Mouse (Mus musculus): ENCODE measurements around the gene Sarm1. TPM values are rescaled to one million over a fixed set of nuclear protein-coding genes. Genes with fewer than 3 reads are reported as not detected.

The Sarm1 gene
- polyA plus RNA-seq, 1 experiment from 2014 or later, result 34.9 TPM

DNA sequence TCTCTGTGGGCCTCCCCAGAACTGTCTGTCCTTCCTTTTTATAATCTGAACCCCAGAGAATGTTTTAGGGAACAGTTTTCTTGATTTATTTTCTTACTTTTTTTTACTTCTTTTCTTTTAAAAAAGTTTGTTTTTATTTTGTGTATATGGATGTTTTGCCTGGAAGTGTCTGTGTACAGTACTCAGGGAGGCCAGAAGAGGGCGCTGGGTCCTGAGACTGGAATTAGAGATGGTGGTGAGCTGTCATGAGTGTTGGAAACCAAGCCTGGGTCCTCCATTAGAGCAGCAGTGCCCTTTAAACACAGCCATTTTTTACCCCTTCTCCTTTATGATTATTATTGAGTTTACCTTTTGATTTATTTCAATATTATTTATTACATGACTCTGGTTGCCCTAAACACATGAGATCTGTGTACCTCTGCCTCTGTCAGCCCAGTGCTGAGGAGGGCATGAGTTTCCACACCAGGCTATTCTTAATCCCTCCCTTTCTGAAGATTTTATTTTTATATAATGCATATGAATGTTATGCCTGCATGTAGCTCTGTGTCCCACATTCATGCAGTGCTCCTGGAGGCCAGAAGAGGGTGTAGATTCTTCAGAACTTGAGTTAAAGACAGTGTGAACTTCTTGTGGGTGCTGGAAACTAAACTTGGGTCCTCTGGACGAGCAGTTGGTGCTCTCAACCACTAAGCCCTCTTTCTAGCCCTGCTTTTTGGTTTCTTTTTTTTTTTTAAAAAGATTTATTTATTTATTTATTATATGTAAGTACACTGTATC lies 18.2 kb upstream of the Sarm1 start:
- Histone ChIP-seq H3K4me3 (ENCODE audit: low read depth, low read length) (no peak overlapping the region), H3K36me3 (ENCODE audit: control insufficient read depth, insufficient read depth, low read length) (peaks cover 58% of the 10 kb centered on the region), H3K4me2 (ENCODE audit: low read length) (no peak overlapping the region), H3K27ac (ENCODE audit: low read depth, low read length) (no peak overlapping the region), H3K9ac (ENCODE audit: low read length) (no peak overlapping the region), H3K27me3 (replicated peaks; ENCODE audit: control insufficient read depth, insufficient read depth, low read length) (no peaks in the 10 kb centered on the region), H3K9me3 (replicated peaks; ENCODE audit: control insufficient read depth, low read length) (no peaks in the 10 kb centered on the region), H3K4me1 (ENCODE audit: control insufficient read depth, insufficient read depth, low read length) (peaks cover 8% of the 10 kb centered on the region; the same call in 1 of the 2 replicates)
- DNase-seq (ENCODE audit: low spot score), result no peak
- WGBS, result 62% methylated on average over 2 of the region's 2 CpGs
- no peak for ATAC-seq

DNA sequence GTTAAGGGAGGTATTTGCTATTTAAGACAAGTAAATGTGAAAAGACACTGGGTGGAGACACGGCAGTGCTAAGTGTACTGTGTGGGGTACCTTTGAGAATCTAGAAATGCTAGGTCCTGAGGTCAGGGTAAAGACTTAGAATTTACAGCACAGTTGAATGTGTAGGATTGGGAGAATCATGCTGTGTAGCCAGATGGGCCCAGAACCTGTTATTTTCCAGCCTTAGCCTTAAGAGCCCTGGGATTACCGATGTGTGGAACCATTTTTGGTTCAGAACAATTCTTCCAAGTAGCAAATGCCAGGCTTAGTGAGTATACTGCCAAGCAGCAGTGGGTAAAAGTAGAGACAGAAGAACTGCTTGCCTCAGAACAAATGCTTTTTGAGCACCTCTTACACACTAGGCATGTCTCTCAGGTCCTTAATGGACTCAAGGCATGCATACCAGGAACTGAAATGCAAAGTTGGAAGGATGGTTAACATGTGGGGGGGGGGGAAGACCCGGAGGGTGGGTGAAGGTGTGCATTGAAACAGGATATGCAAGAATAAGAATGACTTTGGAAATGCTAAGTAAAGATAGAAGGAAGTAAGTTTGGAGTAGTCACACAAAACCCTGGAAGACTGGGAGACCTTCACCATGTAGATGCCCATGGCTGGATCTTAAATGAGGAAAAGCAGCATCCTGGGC lies 15.7 kb upstream of the Sarm1 start:
- DNase-seq (ENCODE audit: low spot score), result no peak
- Histone ChIP-seq H3K9ac (ENCODE audit: low read length) (peak overlapping the region; percentile 97), H3K4me2 (ENCODE audit: low read length) (peak overlapping the region; percentile 90), H3K9me3 (replicated peaks; ENCODE audit: control insufficient read depth, low read length) (no peaks in the 10 kb centered on the region), H3K4me3 (ENCODE audit: low read depth, low read length) (peak overlapping the region; percentile 88), H3K27me3 (replicated peaks; ENCODE audit: control insufficient read depth, insufficient read depth, low read length) (no peaks in the 10 kb centered on the region), H3K36me3 (ENCODE audit: control insufficient read depth, insufficient read depth, low read length) (peaks cover 39% of the 10 kb centered on the region), H3K27ac (ENCODE audit: low read depth, low read length) (no peak overlapping the region), H3K4me1 (ENCODE audit: control insufficient read depth, insufficient read depth, low read length) (peaks cover 8% of the 10 kb centered on the region; the same call in 1 of the 2 replicates)
- ATAC-seq, result no peak
- WGBS, result 78% methylated on average over 3 of the region's 3 CpGs

DNA sequence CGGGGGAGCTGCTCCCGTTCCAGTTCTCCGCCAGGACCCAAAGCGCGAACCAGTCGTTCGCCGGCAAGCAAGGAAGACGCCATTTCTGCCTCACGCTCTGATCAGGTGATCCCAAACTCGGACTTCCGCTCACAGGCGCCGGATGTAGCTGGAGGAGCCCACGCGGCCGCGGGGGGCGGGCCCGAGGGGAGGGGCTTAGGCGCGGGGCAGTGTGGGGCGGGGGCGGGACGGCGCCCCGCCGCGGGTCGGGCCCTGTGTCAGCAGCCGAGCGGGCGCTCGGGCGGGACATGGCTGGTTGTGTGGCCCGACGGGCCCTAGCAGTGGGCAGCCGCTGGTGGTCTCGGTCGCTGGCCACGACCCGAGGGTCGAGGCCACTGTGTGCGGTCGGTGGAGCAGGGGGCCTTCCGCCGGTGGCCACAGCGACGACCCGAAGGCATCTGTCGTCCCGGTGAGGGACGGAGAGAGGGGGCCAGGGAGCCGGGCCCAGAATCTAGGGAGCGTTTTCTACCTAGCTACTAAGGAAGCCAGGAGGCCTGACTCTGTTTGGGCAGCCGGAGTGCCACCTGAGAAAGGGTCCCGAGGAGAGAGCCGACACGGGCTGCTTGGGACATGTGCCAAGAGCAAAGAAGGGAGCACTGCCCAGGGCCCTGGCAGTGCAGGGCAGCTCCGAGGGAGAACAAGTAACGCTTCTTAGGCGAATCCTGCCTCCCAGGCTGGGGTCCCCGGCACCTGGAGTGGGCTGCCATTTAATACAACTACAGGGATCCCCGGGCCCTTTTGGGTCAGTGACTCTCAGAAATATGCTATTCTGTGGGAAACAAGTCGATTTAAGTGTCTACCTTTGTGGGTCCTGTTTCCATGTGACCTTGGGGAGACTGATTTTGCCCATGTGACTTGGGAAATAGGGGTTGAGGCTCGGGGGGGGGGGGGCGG lies 14.7 kb upstream of the Sarm1 start, which contains the start of the genes Tmem199 and Poldip2:
TSS of gene Tmem199 (minus strand) at position 148 of the 933 bp plus-strand sequence.
TSS of gene Poldip2 (plus strand) at position 169 of the 933 bp plus-strand sequence.
- Histone ChIP-seq H3K9ac (ENCODE audit: low read length) (peak within 1 kb of the TSS; percentile 97), H3K4me1 (ENCODE audit: control insufficient read depth, insufficient read depth, low read length) (peaks cover 8% of the 10 kb centered on the region; the same call in 1 of the 2 replicates), H3K27me3 (replicated peaks; ENCODE audit: control insufficient read depth, insufficient read depth, low read length) (no peaks in the 10 kb centered on the region), H3K36me3 (ENCODE audit: control insufficient read depth, insufficient read depth, low read length) (peaks cover 39% of the 10 kb centered on the region), H3K4me2 (ENCODE audit: low read length) (peak within 1 kb of the TSS; percentile 90), H3K27ac (ENCODE audit: low read depth, low read length) (peak within 1 kb of the TSS; percentile 76), H3K4me3 (ENCODE audit: low read depth, low read length) (peak within 1 kb of the TSS; percentile 88), H3K9me3 (replicated peaks; ENCODE audit: control insufficient read depth, low read length) (no peaks in the 10 kb centered on the region)
- DNase-seq (ENCODE audit: low spot score) (peak; percentile 97), ATAC-seq (peak; percentile 96)
- 1% methylated on average over 67 of the region's 67 CpGs for WGBS

DNA sequence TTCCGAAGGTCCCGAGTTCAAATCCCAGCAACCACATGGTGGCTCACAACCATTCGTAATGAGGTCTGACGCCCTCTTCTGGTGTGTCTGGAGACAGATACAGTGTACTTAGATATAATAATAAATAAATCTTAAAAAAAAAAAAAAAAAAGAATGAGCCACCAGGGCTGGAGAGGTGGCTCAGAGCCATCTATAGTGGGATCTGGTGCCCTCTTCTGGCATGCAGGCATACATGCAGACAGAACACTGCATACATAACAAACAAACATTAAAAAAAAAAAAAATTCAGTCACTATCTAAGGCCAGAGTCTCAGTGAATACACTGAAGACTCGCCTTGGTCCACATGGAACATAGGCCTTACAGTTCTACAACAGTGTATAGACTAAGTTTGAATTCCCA lies 11.6 kb upstream of the Sarm1 start:
- peaks cover 36% of the 10 kb centered on the region for H3K36me3 ChIP-seq (ENCODE audit: control insufficient read depth, insufficient read depth, low read length)
- no peak overlapping the region for H3K9ac ChIP-seq (ENCODE audit: low read length)
- H3K27me3 ChIP-seq (replicated peaks; ENCODE audit: control insufficient read depth, insufficient read depth, low read length), result no peaks in the 10 kb centered on the region
- ATAC-seq, result no peak
- H3K4me3 ChIP-seq (ENCODE audit: low read depth, low read length), result no peak overlapping the region
- DNase-seq (ENCODE audit: low spot score), result peak; percentile 46
- H3K27ac ChIP-seq (ENCODE audit: low read depth, low read length), result no peak overlapping the region
- 83% methylated on average over 5 of the region's 5 CpGs for WGBS
- no peaks in the 10 kb centered on the region for H3K9me3 ChIP-seq (replicated peaks; ENCODE audit: control insufficient read depth, low read length)
- H3K4me1 ChIP-seq (ENCODE audit: control insufficient read depth, insufficient read depth, low read length), result peaks cover 8% of the 10 kb centered on the region; the same call in 1 of the 2 replicates
- H3K4me2 ChIP-seq (ENCODE audit: low read length), result no peak overlapping the region

DNA sequence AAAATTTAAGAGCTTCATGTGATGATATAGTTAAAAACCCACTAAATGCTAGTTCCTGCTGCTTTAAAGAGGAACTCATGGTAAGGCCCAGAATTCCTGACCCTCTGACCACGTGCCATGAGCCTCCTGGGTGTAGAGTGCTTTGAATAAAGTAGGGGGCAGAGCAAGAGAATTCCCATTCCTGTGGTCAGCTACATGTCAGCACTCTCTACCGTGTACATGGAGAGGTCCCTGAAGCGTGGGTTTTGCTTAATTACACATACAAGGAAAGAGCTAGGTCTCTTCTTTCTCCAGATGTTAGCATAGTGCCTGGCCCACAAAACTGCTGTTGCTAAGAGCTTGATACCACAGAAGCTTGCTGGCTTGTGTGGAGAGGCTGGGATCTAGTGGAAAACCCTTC lies 7.9 kb upstream of the Sarm1 start:
- ATAC-seq, result no peak
- Histone ChIP-seq H3K9me3 (replicated peaks; ENCODE audit: control insufficient read depth, low read length) (no peaks in the 10 kb centered on the region), H3K36me3 (ENCODE audit: control insufficient read depth, insufficient read depth, low read length) (peaks cover 36% of the 10 kb centered on the region), H3K4me2 (ENCODE audit: low read length) (no peak overlapping the region), H3K27me3 (replicated peaks; ENCODE audit: control insufficient read depth, insufficient read depth, low read length) (no peaks in the 10 kb centered on the region), H3K27ac (ENCODE audit: low read depth, low read length) (no peak overlapping the region), H3K4me1 (ENCODE audit: control insufficient read depth, insufficient read depth, low read length) (no peaks in the 10 kb centered on the region), H3K9ac (ENCODE audit: low read length) (no peak overlapping the region), H3K4me3 (ENCODE audit: low read depth, low read length) (no peak overlapping the region)
- WGBS, result 81% methylated on average over 3 of the region's 3 CpGs
- DNase-seq (ENCODE audit: low spot score), result no peak

DNA sequence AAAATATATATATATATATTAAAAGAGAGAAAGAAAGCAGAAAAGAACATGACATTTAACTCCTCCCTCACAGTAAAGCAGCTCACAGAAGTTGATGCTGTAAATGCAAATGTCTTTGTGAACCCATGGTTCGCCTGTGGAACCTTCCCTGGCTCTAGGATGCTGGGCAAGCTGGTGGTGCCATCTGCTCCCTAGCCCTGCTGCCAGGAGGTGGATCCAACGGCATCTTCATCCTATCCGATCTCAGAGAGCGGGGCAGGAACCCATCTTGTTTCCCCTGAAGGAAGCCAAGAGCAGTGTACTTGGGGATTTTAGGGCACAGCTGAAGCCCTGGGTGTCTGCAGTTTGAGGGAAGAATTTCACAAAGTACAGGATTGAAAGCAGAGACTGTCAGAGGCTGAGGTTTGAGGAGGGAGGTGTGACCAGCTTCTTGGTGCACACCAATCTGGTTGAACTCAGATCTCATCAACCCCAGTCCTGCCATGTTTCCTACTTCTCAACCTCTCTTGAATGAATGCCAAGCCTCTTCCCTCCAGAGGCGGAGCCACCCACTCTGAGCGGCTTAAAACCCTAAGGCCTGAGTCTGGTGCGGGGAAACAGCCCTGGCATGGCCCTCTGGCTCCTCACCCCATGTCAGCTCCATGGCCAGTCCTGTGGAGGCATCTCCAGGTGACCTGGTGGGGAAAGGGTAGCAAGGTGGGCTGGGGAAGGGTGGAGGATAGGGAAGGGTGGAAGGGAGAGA lies 5.5 kb upstream of the Sarm1 start, which contains the start of gene Sebox:
TSS of gene Sebox (plus strand) at position 539 of the 742 bp plus-strand sequence.
- Histone ChIP-seq H3K27ac (ENCODE audit: low read depth, low read length) (peak within 1 kb of the TSS; percentile 46; the same call in 1 of the 2 replicates), H3K4me3 (ENCODE audit: low read depth, low read length) (no peak within 1 kb of the TSS), H3K27me3 (replicated peaks; ENCODE audit: control insufficient read depth, insufficient read depth, low read length) (no peaks in the 10 kb centered on the region), H3K36me3 (ENCODE audit: control insufficient read depth, insufficient read depth, low read length) (peaks cover 29% of the 10 kb centered on the region), H3K9ac (ENCODE audit: low read length) (no peak within 1 kb of the TSS), H3K4me2 (ENCODE audit: low read length) (no peak within 1 kb of the TSS), H3K4me1 (ENCODE audit: control insufficient read depth, insufficient read depth, low read length) (no peaks in the 10 kb centered on the region), H3K9me3 (replicated peaks; ENCODE audit: control insufficient read depth, low read length) (no peaks in the 10 kb centered on the region)
- ATAC-seq (no peak), DNase-seq (ENCODE audit: low spot score) (peak; percentile 59)
- WGBS, result 65% methylated on average over 7 of the region's 7 CpGs

DNA sequence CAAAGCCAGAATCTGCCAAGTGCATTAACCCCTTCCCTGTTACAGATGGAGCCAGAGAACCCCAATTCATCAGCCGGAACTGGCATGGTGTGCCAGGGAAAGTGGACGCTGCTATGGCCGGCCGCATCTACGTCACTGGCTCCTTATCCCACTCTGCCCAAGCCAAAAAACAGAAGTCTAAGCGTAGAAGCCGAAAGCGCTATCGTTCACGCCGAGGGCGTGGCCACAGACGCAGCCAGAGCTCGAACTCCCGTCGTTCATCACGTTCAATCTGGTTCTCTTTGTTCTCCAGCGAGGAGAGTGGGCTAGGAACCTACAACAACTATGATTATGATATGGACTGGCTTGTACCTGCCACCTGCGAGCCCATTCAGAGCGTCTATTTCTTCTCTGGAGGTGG lies 4.0 kb upstream of the Sarm1 start:
- Histone ChIP-seq H3K9ac (ENCODE audit: low read length) (no peak overlapping the region), H3K27me3 (replicated peaks; ENCODE audit: control insufficient read depth, insufficient read depth, low read length) (no peaks in the 10 kb centered on the region), H3K36me3 (ENCODE audit: control insufficient read depth, insufficient read depth, low read length) (peaks cover 15% of the 10 kb centered on the region), H3K9me3 (replicated peaks; ENCODE audit: control insufficient read depth, low read length) (no peaks in the 10 kb centered on the region), H3K27ac (ENCODE audit: low read depth, low read length) (no peak overlapping the region), H3K4me2 (ENCODE audit: low read length) (no peak overlapping the region), H3K4me1 (ENCODE audit: control insufficient read depth, insufficient read depth, low read length) (peaks cover 2% of the 10 kb centered on the region; the same call in 1 of the 2 replicates), H3K4me3 (ENCODE audit: low read depth, low read length) (no peak overlapping the region)
- no peak for ATAC-seq
- 83% methylated on average over 20 of the region's 20 CpGs for WGBS
- DNase-seq (ENCODE audit: low spot score), result no peak
